Mouse (Mus musculus): Measurements from ENCODE around the gene Lman2.

Lman2 gene

GRCm38 (mm10) chr13:55362453-55363060 is at the start of gene Lman2:
Gene Lman2, minus strand, starts transcription at chr13:55362783.
- DNase-seq: peak; percentile 97

GRCm38 (mm10) chr13:55411826-55412225 is 49.2 kb upstream of the Lman2 start:
- DNase-seq: no peak

- no peak for DNase-seq
Measured at GRCm38 (mm10) chr13:55408546-55409120, 46.0 kb upstream of the Lman2 start.

GRCm38 (mm10) chr13:55407341-55407740 is 44.8 kb upstream of the Lman2 start:
- no peak for DNase-seq

GRCm38 (mm10) chr13:55405783-55406390 is 43.3 kb upstream of the Lman2 start:
- no peak for DNase-seq

GRCm38 (mm10) chr13:55404853-55405782 is 42.5 kb upstream of the Lman2 start:
- peak; percentile 88 for DNase-seq

GRCm38 (mm10) chr13:55403935-55404852 is 41.6 kb upstream of the Lman2 start:
- no peak for DNase-seq

- no peak for DNase-seq
Measured at GRCm38 (mm10) chr13:55403266-55403665, 40.7 kb upstream of the Lman2 start.

GRCm38 (mm10) chr13:55400039-55400346 is 37.4 kb upstream of the Lman2 start:
- DNase-seq: no peak

- peak; percentile 62 for DNase-seq
Measured at GRCm38 (mm10) chr13:55399300-55400038, 36.9 kb upstream of the Lman2 start.

GRCm38 (mm10) chr13:55398088-55398487 is 35.5 kb upstream of the Lman2 start, which contains the start of gene Slc34a1:
Gene Slc34a1, plus strand, starts transcription at chr13:55398187.
- no peak for DNase-seq

GRCm38 (mm10) chr13:55392933-55393332 is 30.4 kb upstream of the Lman2 start:
- no peak for DNase-seq

GRCm38 (mm10) chr13:55391626-55392029 is 29.0 kb upstream of the Lman2 start:
- DNase-seq: peak; percentile 78

GRCm38 (mm10) chr13:55390644-55391043 is 28.1 kb upstream of the Lman2 start:
- peak; percentile 80 for DNase-seq

GRCm38 (mm10) chr13:55381790-55382189 is 19.2 kb upstream of the Lman2 start:
- no peak for DNase-seq

GRCm38 (mm10) chr13:55378907-55379580 is 16.5 kb upstream of the Lman2 start:
- DNase-seq: peak; percentile 48

- DNase-seq: no peak
Measured at GRCm38 (mm10) chr13:55375877-55376276, 13.3 kb upstream of the Lman2 start.

GRCm38 (mm10) chr13:55374206-55374924 is 11.8 kb upstream of the Lman2 start:
- DNase-seq: no peak

- no peak for DNase-seq
Measured at GRCm38 (mm10) chr13:55371740-55372139, 9.2 kb upstream of the Lman2 start.

GRCm38 (mm10) chr13:55371007-55371681 is 8.6 kb upstream of the Lman2 start:
- DNase-seq: no peak
